Mouse (Mus musculus): ENCODE data around the gene Acvr1b. TPM values are rescaled to one million over a fixed set of nuclear protein-coding genes. Genes with fewer than 3 reads are reported as not detected.

The Acvr1b gene
- total and polyA plus RNA-seq, 3 experiments: 2.7 to 4.8 (median 2.9) TPM

- H3K9me3 ChIP-seq (replicated peaks; ENCODE audit: low read length): peaks cover 3% of the 10 kb centered on the region
- no peak for TF ChIP-seq EP300 (IDR thresholded peaks at IDR 0.05; ENCODE audit: low read length)
- TF ChIP-seq KAT2A (IDR thresholded peaks at IDR 0.05; ENCODE audit: insufficient replicate concordance, low read length): no peak
- TF ChIP-seq TBP (conservative IDR thresholded peaks at IDR 0.05; ENCODE audit: low read depth, low read length): no peak
- TF ChIP-seq USF1 (IDR thresholded peaks at IDR 0.05; ENCODE audit: low read depth, low read length): no peak
- TF ChIP-seq BHLHE40 (IDR thresholded peaks at IDR 0.05; ENCODE audit: low read depth, low read length): no peak
- TF ChIP-seq MEF2A (IDR thresholded peaks at IDR 0.05; ENCODE audit: borderline replicate concordance, low read depth, low read length): no peak
- no peak for TF ChIP-seq GABPA (IDR thresholded peaks at IDR 0.05; ENCODE audit: insufficient replicate concordance, low read depth, low read length)
- no peak for TF ChIP-seq JUND (conservative IDR thresholded peaks at IDR 0.05; ENCODE audit: low read depth, low read length)
- TF ChIP-seq USF2 (conservative IDR thresholded peaks at IDR 0.05; ENCODE audit: low read depth, low read length): no peak
- no peak for DNase-seq (ENCODE audit: extremely low read depth)
- H3K36me3 ChIP-seq (replicated peaks in 1 of 2; ENCODE audit: control insufficient read depth in 1 of 2, insufficient read depth in 1 of 2, low read length in 1 of 2): peaks cover 0 to 3% of the 10 kb centered on the region in 2 experiments
- H3K4me1 ChIP-seq (ENCODE audit: control insufficient read depth in 1 of 2, insufficient read depth in 2 of 2): peaks cover 3 to 8% of the 10 kb centered on the region in 2 experiments
- in situ Hi-C loops (cut with MboI; ENCODE audit: low pct_ligation_motif_present, low pct_unique_long_range_greater_than_20kb, low sequenced_read_pairs): no loop called here
- H3K27me3 ChIP-seq (replicated peaks): peaks cover 3% of the 10 kb centered on the region
- H3K9ac ChIP-seq (ENCODE audit: insufficient read depth, low read depth): no peak overlapping the region
- H3K4me3 ChIP-seq (replicated peaks in 1 of 3; ENCODE audit: low read depth in 2 of 3, low read length in 2 of 3, poor library complexity in 1 of 3): no peak overlapping the region
- H3K79me2 ChIP-seq (replicated peaks; ENCODE audit: control insufficient read depth, extremely low read depth, insufficient read depth, poor library complexity, severe bottlenecking): no peaks in the 10 kb centered on the region; the same call in 1 of the 2 replicates
- dilution Hi-C loops (cut with MboI; ENCODE audit: extremely low pct_ligation_motif_present, extremely low pct_unique_long_range_greater_than_20kb, low sequenced_read_pairs): no loop called here
- no peak overlapping the region for H3K27ac ChIP-seq (ENCODE audit: insufficient read depth, low read depth)
- H3K4me2 ChIP-seq (ENCODE audit: insufficient read depth, low read depth, poor library complexity, severe bottlenecking): no peak overlapping the region
These were observed 7.6 kb downstream of the Acvr1b start for GRCm38 (mm10) chr15:101181500-101181899.

GRCm38 (mm10) chr15:101182676-101183075 is 8.8 kb downstream of the Acvr1b start:
- H3K4me1 ChIP-seq (ENCODE audit: control insufficient read depth in 1 of 2, insufficient read depth in 2 of 2): peaks cover 8 to 13% of the 10 kb centered on the region in 2 experiments
- dilution Hi-C loops (cut with MboI; ENCODE audit: extremely low pct_ligation_motif_present, extremely low pct_unique_long_range_greater_than_20kb, low sequenced_read_pairs): no loop called here
- H3K4me3 ChIP-seq (replicated peaks in 1 of 3; ENCODE audit: low read depth in 2 of 3, low read length in 2 of 3, poor library complexity in 1 of 3): no peak overlapping the region

DNA sequence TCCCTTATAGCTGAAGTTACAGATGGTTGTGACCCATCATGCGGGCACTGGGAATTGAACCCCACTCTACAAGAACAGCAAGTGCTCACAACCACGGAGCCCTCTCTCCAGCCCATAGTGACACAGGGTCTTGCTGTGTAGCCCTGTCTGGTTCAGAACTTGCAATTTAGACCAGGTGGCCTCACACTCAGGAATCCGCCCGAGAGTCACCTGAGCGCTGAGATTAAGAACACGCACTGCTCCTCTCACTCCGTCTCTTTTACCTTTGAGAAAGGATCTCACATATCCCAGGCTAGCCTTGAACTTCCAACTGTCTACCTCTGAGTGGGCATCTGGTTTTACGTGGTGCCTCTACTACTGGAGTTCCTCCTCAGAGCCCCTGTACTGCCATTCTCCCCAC is 10.4 kb downstream of the Acvr1b start:
- no peak overlapping the region for H3K4me3 ChIP-seq (replicated peaks in 1 of 3; ENCODE audit: low read depth in 2 of 3, low read length in 2 of 3, poor library complexity in 1 of 3)
- dilution Hi-C loops (cut with MboI; ENCODE audit: extremely low pct_ligation_motif_present, extremely low pct_unique_long_range_greater_than_20kb, low sequenced_read_pairs) (no loop called here), in situ Hi-C loops (cut with MboI; ENCODE audit: low pct_ligation_motif_present, low pct_unique_long_range_greater_than_20kb, low sequenced_read_pairs) (no loop called here)
- no peak overlapping the region for H3K9ac ChIP-seq (ENCODE audit: insufficient read depth, low read depth)
- H3K4me2 ChIP-seq (ENCODE audit: insufficient read depth, low read depth, poor library complexity, severe bottlenecking): no peak overlapping the region
- H3K36me3 ChIP-seq (replicated peaks in 1 of 2; ENCODE audit: control insufficient read depth in 1 of 2, insufficient read depth in 1 of 2, low read length in 1 of 2): peaks cover 0 to 3% of the 10 kb centered on the region in 2 experiments
- H3K79me2 ChIP-seq (replicated peaks; ENCODE audit: control insufficient read depth, extremely low read depth, insufficient read depth, poor library complexity, severe bottlenecking): no peaks in the 10 kb centered on the region; the same call in 1 of the 2 replicates
- no peak overlapping the region for H3K27ac ChIP-seq (ENCODE audit: insufficient read depth, low read depth)
- H3K4me1 ChIP-seq (ENCODE audit: control insufficient read depth in 1 of 2, insufficient read depth in 2 of 2): peaks cover 20 to 29% of the 10 kb centered on the region in 2 experiments
- H3K9me3 ChIP-seq (replicated peaks; ENCODE audit: low read length): peaks cover 3% of the 10 kb centered on the region
- no peaks in the 10 kb centered on the region for H3K27me3 ChIP-seq (replicated peaks)
- DNase-seq (ENCODE audit: extremely low read depth): no peak
- no peak for TF ChIP-seq HCFC1 (IDR thresholded peaks at IDR 0.05; ENCODE audit: low read depth, low read length)
- no peak for TF ChIP-seq MAZ (IDR thresholded peaks at IDR 0.05; ENCODE audit: low read depth, low read length)
- no peak for TF ChIP-seq PAX5 (IDR thresholded peaks at IDR 0.05; ENCODE audit: low read length)
- TF ChIP-seq MAX (IDR thresholded peaks at IDR 0.05; ENCODE audit: low read length): no peak
- TF ChIP-seq USF1 (IDR thresholded peaks at IDR 0.05; ENCODE audit: low read depth, low read length): no peak
- TF ChIP-seq ZC3H11A (IDR thresholded peaks at IDR 0.05; ENCODE audit: low read depth, low read length): no peak
- TF ChIP-seq IRF4 (IDR thresholded peaks at IDR 0.05; ENCODE audit: low read depth, low read length): no peak
- no peak for TF ChIP-seq NELFE (IDR thresholded peaks at IDR 0.05; ENCODE audit: low read depth, low read length)
- TF ChIP-seq EP300 (IDR thresholded peaks at IDR 0.05; ENCODE audit: low read length): no peak
- TF ChIP-seq ZKSCAN1 (IDR thresholded peaks at IDR 0.05; ENCODE audit: borderline replicate concordance, low read depth, low read length): no peak
- no peak for TF ChIP-seq MEF2A (IDR thresholded peaks at IDR 0.05; ENCODE audit: borderline replicate concordance, low read depth, low read length)
- TF ChIP-seq POLR2A (IDR thresholded peaks at IDR 0.05; ENCODE audit: low read depth, low read length): no peak

More at GRCm38 (mm10) chr15:101182676-101183075, 8.8 kb downstream of the Acvr1b start:
- in situ Hi-C loops (cut with MboI; ENCODE audit: low pct_ligation_motif_present, low pct_unique_long_range_greater_than_20kb, low sequenced_read_pairs): no loop called here
- peaks cover 3% of the 10 kb centered on the region for H3K27me3 ChIP-seq (replicated peaks)
- no peaks in the 10 kb centered on the region; the same call in 1 of the 2 replicates for H3K79me2 ChIP-seq (replicated peaks; ENCODE audit: control insufficient read depth, extremely low read depth, insufficient read depth, poor library complexity, severe bottlenecking)
- DNase-seq (ENCODE audit: extremely low read depth): no peak
- peaks cover 3% of the 10 kb centered on the region for H3K9me3 ChIP-seq (replicated peaks; ENCODE audit: low read length)
- TF ChIP-seq MAX (IDR thresholded peaks at IDR 0.05; ENCODE audit: low read length) (no peak), PAX5 (IDR thresholded peaks at IDR 0.05; ENCODE audit: low read length) (no peak), GABPA (IDR thresholded peaks at IDR 0.05; ENCODE audit: insufficient replicate concordance, low read depth, low read length) (no peak), E2F4 (IDR thresholded peaks at IDR 0.05; ENCODE audit: insufficient replicate concordance, low read depth, low read length) (no peak), KAT2A (IDR thresholded peaks at IDR 0.05; ENCODE audit: insufficient replicate concordance, low read length) (no peak), MXI1 (IDR thresholded peaks at IDR 0.05; ENCODE audit: low read depth, low read length) (no peak), ZC3H11A (IDR thresholded peaks at IDR 0.05; ENCODE audit: low read depth, low read length) (no peak), JUN (IDR thresholded peaks at IDR 0.05; ENCODE audit: insufficient read depth, low read depth, low read length) (no peak), CHD1 (IDR thresholded peaks at IDR 0.05; ENCODE audit: low read depth, low read length) (no peak), BHLHE40 (IDR thresholded peaks at IDR 0.05; ENCODE audit: low read depth, low read length) (no peak)
- no peak overlapping the region for H3K4me2 ChIP-seq (ENCODE audit: insufficient read depth, low read depth, poor library complexity, severe bottlenecking)
- H3K9ac ChIP-seq (ENCODE audit: insufficient read depth, low read depth): no peak overlapping the region
- H3K36me3 ChIP-seq (replicated peaks in 1 of 2; ENCODE audit: control insufficient read depth in 1 of 2, insufficient read depth in 1 of 2, low read length in 1 of 2): peaks cover 0 to 3% of the 10 kb centered on the region in 2 experiments
- no peak overlapping the region for H3K27ac ChIP-seq (ENCODE audit: insufficient read depth, low read depth)
